In genomic region chr16:4267453-4267852, GRCm38 (mm10) we compare ENCODE assay signal across 8 mouse cellular contexts. TPM values are rescaled to one million over a fixed set of nuclear protein-coding genes. Genes with fewer than 3 reads are reported as not detected.
A peak's percentile ranks its signal among the peaks of the same experiment; 100 is the strongest.
DNase-seq lines count a peak whose midpoint lies in the region; ATAC-seq lines count a peak whose summit lies in the region.

No protein-coding gene starts in this region.

- H3K9me3 ChIP-seq in liver, embryonic 11.5 days (ENCODE audit: control insufficient read depth, low read length): no peaks in the 10 kb centered on the region
- no peaks in the 10 kb centered on the region for H3K9me3 ChIP-seq in forebrain, embryonic 14.5 days (replicated peaks; ENCODE audit: control insufficient read depth, low read length)
- H3K9me3 ChIP-seq in limb, embryonic 12.5 days: no peaks in the 10 kb centered on the region
- no peaks in the 10 kb centered on the region for H3K9me3 ChIP-seq in neural tube, embryonic 15.5 days (replicated peaks)

- 0 out of 2 replicates have a peak, but pooled peaks cover 3% of the 10 kb centered on the region for H3K4me1 ChIP-seq in liver, embryonic 11.5 days (replicated peaks; ENCODE audit: control insufficient read depth, insufficient read depth, low read length)
- peaks cover 6% of the 10 kb centered on the region; the same call in 1 of the 2 replicates for H3K4me1 ChIP-seq in forebrain, embryonic 14.5 days (ENCODE audit: control insufficient read depth, insufficient read depth, low read length)
- peaks cover 17% of the 10 kb centered on the region; the same call in 1 of the 2 replicates for H3K4me1 ChIP-seq in limb, embryonic 12.5 days (replicated peaks)
- peaks cover 12% of the 10 kb centered on the region for H3K4me1 ChIP-seq in neural tube, embryonic 15.5 days

- H3K4me3 ChIP-seq in liver, embryonic 11.5 days (ENCODE audit: low read depth, low read length): peak overlapping the region; percentile 44; the same call in 1 of the 2 replicates
- H3K4me3 ChIP-seq in forebrain, embryonic 14.5 days (ENCODE audit: low read depth, low read length): no peak overlapping the region
- peak overlapping the region; percentile 38 for H3K4me3 ChIP-seq in limb, embryonic 12.5 days (replicated peaks)
- 0 out of 2 replicates have a peak overlapping the region, but pooled peaks have one; percentile 33 for H3K4me3 ChIP-seq in neural tube, embryonic 15.5 days (replicated peaks)

- no peak overlapping the region for H3K27ac ChIP-seq in liver, embryonic 11.5 days (ENCODE audit: low read depth, low read length)
- H3K27ac ChIP-seq in forebrain, embryonic 14.5 days (ENCODE audit: low read depth, low read length): no peak overlapping the region
- no peak overlapping the region for H3K27ac ChIP-seq in limb, embryonic 12.5 days
- no peak overlapping the region for H3K27ac ChIP-seq in neural tube, embryonic 15.5 days (replicated peaks)

- 50% methylated on average over 9 of the region's 9 CpGs for WGBS in liver, embryonic 11.5 days
- 65% methylated on average over 9 of the region's 9 CpGs for WGBS in forebrain, embryonic 14.5 days
- WGBS in limb, embryonic 12.5 days: 56% methylated on average over 9 of the region's 9 CpGs
- 56% methylated on average over 9 of the region's 9 CpGs for WGBS in neural tube, embryonic 15.5 days

- no peak overlapping the region for H3K9ac ChIP-seq in liver, embryonic 11.5 days (ENCODE audit: low read depth, low read length)
- H3K9ac ChIP-seq in forebrain, embryonic 14.5 days (ENCODE audit: low read length): peak overlapping the region; percentile 51; the same call in 1 of the 2 replicates
- no peak overlapping the region; the same call in 1 of the 2 replicates for H3K9ac ChIP-seq in limb, embryonic 12.5 days (replicated peaks)
- H3K9ac ChIP-seq in neural tube, embryonic 15.5 days (replicated peaks): no peak overlapping the region; the same call in 1 of the 2 replicates

- H3K4me2 ChIP-seq in liver, embryonic 11.5 days: peak overlapping the region; percentile 72
- H3K4me2 ChIP-seq in forebrain, embryonic 14.5 days (ENCODE audit: low read length): peak overlapping the region; percentile 68
- peak overlapping the region; percentile 62 for H3K4me2 ChIP-seq in limb, embryonic 12.5 days
- H3K4me2 ChIP-seq in neural tube, embryonic 15.5 days: peak overlapping the region; percentile 79

- DNase-seq in liver, embryonic 11.5 days (ENCODE audit: low spot score): no peak
- no peak for DNase-seq in liver
- no peak for DNase-seq in forebrain, embryonic 14.5 days (ENCODE audit: low spot score)
- no peak for DNase-seq in right cerebral cortex, postnatal 36 days (ENCODE audit: low spot score in 2 of 2)
- no peak for DNase-seq in thymus, postnatal 0 days (ENCODE audit: low spot score)

- H3K36me3 ChIP-seq in liver, embryonic 11.5 days (ENCODE audit: control insufficient read depth, insufficient read depth, low read length): no peaks in the 10 kb centered on the region
- no peaks in the 10 kb centered on the region for H3K36me3 ChIP-seq in forebrain, embryonic 14.5 days (ENCODE audit: control insufficient read depth, insufficient read depth, low read length)
- H3K36me3 ChIP-seq in limb, embryonic 12.5 days: no peaks in the 10 kb centered on the region
- H3K36me3 ChIP-seq in neural tube, embryonic 15.5 days: no peaks in the 10 kb centered on the region

- no peak; the same call in 1 of the 2 replicates for ATAC-seq in liver, embryonic 11.5 days (replicated peaks; ENCODE audit: low FRiP score)
- ATAC-seq in forebrain, embryonic 14.5 days: peak; percentile 15; the same call in 1 of the 2 replicates
- ATAC-seq in limb, embryonic 12.5 days (ENCODE audit: insufficient number of reproducible peaks, insufficient read depth, low FRiP score, low TSS enrichment, low read depth): no peak
- peak; percentile 24; the same call in 1 of the 2 replicates for ATAC-seq in neural tube, embryonic 15.5 days (ENCODE audit: low FRiP score)
- no peak for ATAC-seq in megakaryocyte, adult 5-6 weeks (ENCODE audit: poor library complexity, severe bottlenecking)

- no peaks in the 10 kb centered on the region for H3K27me3 ChIP-seq in liver, embryonic 11.5 days (replicated peaks; ENCODE audit: control insufficient read depth, insufficient read depth, low read length)
- H3K27me3 ChIP-seq in forebrain, embryonic 14.5 days (replicated peaks; ENCODE audit: control insufficient read depth, insufficient read depth, low read length): no peaks in the 10 kb centered on the region
- no peaks in the 10 kb centered on the region; the same call in 1 of the 2 replicates for H3K27me3 ChIP-seq in limb, embryonic 12.5 days
- no peaks in the 10 kb centered on the region; the same call in 1 of the 2 replicates for H3K27me3 ChIP-seq in neural tube, embryonic 15.5 days (replicated peaks)

RNA-seq across cellular contexts. Expression of gene Crebbp, which starts 53.7 kb away (rescaled TPM):
- 16.5 and 20.0 TPM in 2 replicates for polyA plus RNA-seq in liver, embryonic 11.5 days (2014; fragmentation: Nextera tagmentation; extraction: Ambion mirVana)
- polyA plus RNA-seq in forebrain, embryonic 14.5 days (2014; fragmentation: Nextera tagmentation; extraction: Ambion mirVana): 35.3 and 36.0 TPM in 2 replicates
- polyA plus RNA-seq in limb, embryonic 12.5 days (2016; fragmentation: Nextera tagmentation; extraction: Ambion mirVana): 42.9 and 44.1 TPM in 2 replicates
- 32.7 and 33.9 TPM in 2 replicates for polyA plus RNA-seq in neural tube, embryonic 15.5 days (2015; fragmentation: Nextera tagmentation; extraction: Ambion mirVana)
- 60.8 and 65.3 TPM in 2 replicates for total RNA-seq in megakaryocyte, adult 5-6 weeks (2015)
- 17.1 and 25.8 TPM in 2 replicates for total RNA-seq in megakaryocyte, adult 5-6 weeks (2017)
- polyA plus RNA-seq in thymus, postnatal 0 days (2015; fragmentation: Nextera tagmentation; extraction: Ambion mirVana): 27.9 and 41.8 TPM in 2 replicates

Comparison
In these comparisons a context has a peak if more than half of its experiments do, and no peak if none do; other contexts are left out.
1. ATAC-seq: peak in forebrain, embryonic 14.5 days (single experiment) and neural tube, embryonic 15.5 days (single experiment); none in liver, embryonic 11.5 days (single experiment), limb, embryonic 12.5 days (single experiment) and megakaryocyte, adult 5-6 weeks (single experiment).
2. Peak in every context shown above with its lines, with median percentiles within 50 percentile points of each other: H3K4me2 ChIP-seq.